In the genomic region with DNA sequence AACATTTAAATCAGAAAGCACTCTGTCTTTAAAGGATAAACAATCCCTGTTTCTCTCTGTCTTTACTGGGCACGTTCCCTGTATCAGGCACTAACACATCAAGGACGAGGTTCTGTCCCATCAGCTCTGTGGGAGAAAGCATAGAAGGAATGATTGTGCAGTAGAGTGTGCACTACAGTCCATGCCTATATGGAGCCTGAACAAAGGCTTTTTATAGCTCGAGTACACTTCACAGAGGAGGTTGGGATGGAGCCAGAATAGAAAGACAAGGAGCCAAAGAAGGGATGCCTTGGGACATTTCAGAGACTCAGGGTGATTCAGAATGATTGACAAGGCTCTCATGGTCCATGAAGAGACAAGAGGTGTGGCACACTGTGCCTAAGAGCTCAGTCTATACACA, we compare ENCODE assay signal across 18 mouse cellular contexts.
DNase-seq lines count a peak whose midpoint lies in the region; ATAC-seq and TF ChIP-seq lines count a peak whose summit lies in the region.
"Had no signal": no experiment of that assay in that cellular context is flagged by ENCODE, and none has a peak within 500 bp of the region (broad histone marks: within the 10 kb centered on the region; RNA-seq: fewer than 3 reads in every experiment).

No protein-coding gene starts in this region.

- ATAC-seq in forebrain, embryonic 11.5 days (replicated peaks; ENCODE audit: low FRiP score) = 0 out of 2 replicates have a peak, but pooled peaks have one; percentile 21
- ATAC-seq in heart, embryonic 13.5 days (ENCODE audit: extremely low read depth, insufficient number of reproducible peaks, low FRiP score, low TSS enrichment) = no peak
- ATAC-seq in hindbrain, postnatal 0 days = peak; percentile 56
- no peak for ATAC-seq in hindbrain, embryonic 11.5 days (ENCODE audit: low FRiP score)
- ATAC-seq in forebrain, embryonic 16.5 days = 0 out of 2 replicates have a peak, but pooled peaks have one; percentile 20
- ATAC-seq: intestine, embryonic 16.5 days; lung, postnatal 0 days had no signal

- H3K27ac ChIP-seq in forebrain, embryonic 11.5 days (ENCODE audit: low read depth, low read length) = no peak overlapping the region
- H3K27ac ChIP-seq in forebrain, embryonic 10.5 days = no peak overlapping the region
- peak overlapping the region; percentile 70 for H3K27ac ChIP-seq in heart, embryonic 13.5 days (replicated peaks)
- H3K27ac ChIP-seq in hindbrain, postnatal 0 days = no peak overlapping the region
- H3K27ac ChIP-seq in hindbrain, embryonic 11.5 days (ENCODE audit: low read depth, low read length) = no peak overlapping the region
- H3K27ac ChIP-seq in forebrain, embryonic 16.5 days (ENCODE audit: low read length) = no peak overlapping the region
- H3K27ac ChIP-seq: hindbrain, embryonic 15.5 days; layer of hippocampus, adult 2 months; midbrain, embryonic 10.5 days had no signal

- no peak for TF ChIP-seq CTCF in hindbrain, postnatal 0 days (IDR thresholded peaks at IDR 0.05; ENCODE audit: low read depth)

- WGBS in forebrain, embryonic 11.5 days = 51% methylated on average over 3 of the region's 3 CpGs
- 71% methylated on average over 3 of the region's 3 CpGs for WGBS in forebrain, embryonic 10.5 days
- WGBS in heart, embryonic 13.5 days = 27% methylated on average over 3 of the region's 3 CpGs
- WGBS in hindbrain, postnatal 0 days = 30% methylated on average over 3 of the region's 3 CpGs
- WGBS in hindbrain, embryonic 11.5 days = 48% methylated on average over 3 of the region's 3 CpGs
- WGBS in forebrain, embryonic 16.5 days = 8% methylated on average over 3 of the region's 3 CpGs

- no peak overlapping the region for H3K9ac ChIP-seq in forebrain, embryonic 11.5 days (ENCODE audit: low read length)
- H3K9ac ChIP-seq in heart, embryonic 13.5 days = no peak overlapping the region
- H3K9ac ChIP-seq in hindbrain, postnatal 0 days (replicated peaks; ENCODE audit: low read length) = no peak overlapping the region
- no peak overlapping the region for H3K9ac ChIP-seq in hindbrain, embryonic 11.5 days (ENCODE audit: low read depth, low read length)
- no peak overlapping the region for H3K9ac ChIP-seq in forebrain, embryonic 16.5 days (replicated peaks; ENCODE audit: low read depth, low read length)
- H3K9ac ChIP-seq: hindbrain, embryonic 15.5 days had no signal

- no peak overlapping the region for H3K4me2 ChIP-seq in forebrain, embryonic 11.5 days (ENCODE audit: low read depth, low read length, severe bottlenecking)
- H3K4me2 ChIP-seq in heart, embryonic 13.5 days = no peak overlapping the region
- H3K4me2 ChIP-seq in hindbrain, postnatal 0 days (ENCODE audit: low read depth, low read length) = no peak overlapping the region
- no peak overlapping the region for H3K4me2 ChIP-seq in hindbrain, embryonic 11.5 days (replicated peaks; ENCODE audit: low read depth, low read length)
- H3K4me2 ChIP-seq in forebrain, embryonic 16.5 days (ENCODE audit: low read length) = no peak overlapping the region
- H3K4me2 ChIP-seq: hindbrain, embryonic 15.5 days had no signal

- no peaks in the 10 kb centered on the region for H3K4me1 ChIP-seq in forebrain, embryonic 11.5 days (replicated peaks; ENCODE audit: control insufficient read depth, insufficient read depth, low read length)
- H3K4me1 ChIP-seq in forebrain, embryonic 10.5 days = no peaks in the 10 kb centered on the region
- peaks cover 45% of the 10 kb centered on the region for H3K4me1 ChIP-seq in heart, embryonic 13.5 days
- H3K4me1 ChIP-seq in hindbrain, postnatal 0 days (ENCODE audit: insufficient read depth, low read length) = no peaks in the 10 kb centered on the region
- H3K4me1 ChIP-seq in hindbrain, embryonic 11.5 days (replicated peaks; ENCODE audit: control insufficient read depth, insufficient read depth, low read length) = no peaks in the 10 kb centered on the region
- H3K4me1 ChIP-seq in forebrain, embryonic 16.5 days (replicated peaks; ENCODE audit: control insufficient read depth, insufficient read depth, low read length) = peaks cover 4% of the 10 kb centered on the region; the same call in 1 of the 2 replicates
- H3K4me1 ChIP-seq: hindbrain, embryonic 15.5 days; midbrain, embryonic 10.5 days had no signal

- H3K4me3 ChIP-seq in forebrain, embryonic 11.5 days (ENCODE audit: low read depth, low read length) = no peak overlapping the region
- H3K4me3 ChIP-seq in forebrain, embryonic 10.5 days = no peak overlapping the region
- H3K4me3 ChIP-seq in heart, embryonic 13.5 days = no peak overlapping the region
- H3K4me3 ChIP-seq in hindbrain, postnatal 0 days (ENCODE audit: low read length) = no peak overlapping the region
- H3K4me3 ChIP-seq in hindbrain, embryonic 11.5 days (ENCODE audit: low read depth, low read length) = no peak overlapping the region
- H3K4me3 ChIP-seq in forebrain, embryonic 16.5 days (replicated peaks; ENCODE audit: low read length) = no peak overlapping the region
- H3K4me3 ChIP-seq: hindbrain, embryonic 15.5 days; layer of hippocampus, adult 2 months; midbrain, embryonic 10.5 days had no signal

- H3K36me3 ChIP-seq in forebrain, embryonic 11.5 days (ENCODE audit: control insufficient read depth, insufficient read depth, low read length) = no peaks in the 10 kb centered on the region
- no peaks in the 10 kb centered on the region for H3K36me3 ChIP-seq in forebrain, embryonic 10.5 days (replicated peaks)
- no peaks in the 10 kb centered on the region for H3K36me3 ChIP-seq in heart, embryonic 13.5 days
- no peaks in the 10 kb centered on the region for H3K36me3 ChIP-seq in hindbrain, postnatal 0 days (ENCODE audit: insufficient read depth, low read length)
- no peaks in the 10 kb centered on the region for H3K36me3 ChIP-seq in hindbrain, embryonic 11.5 days (ENCODE audit: control insufficient read depth, insufficient read depth, low read length)
- no peaks in the 10 kb centered on the region for H3K36me3 ChIP-seq in forebrain, embryonic 16.5 days (ENCODE audit: control insufficient read depth, insufficient read depth)
- H3K36me3 ChIP-seq: hindbrain, embryonic 15.5 days; midbrain, embryonic 10.5 days had no signal

- no peaks in the 10 kb centered on the region; the same call in 1 of the 2 replicates for H3K9me3 ChIP-seq in forebrain, embryonic 11.5 days (ENCODE audit: control insufficient read depth, low read length)
- no peaks in the 10 kb centered on the region for H3K9me3 ChIP-seq in forebrain, embryonic 10.5 days
- H3K9me3 ChIP-seq in heart, embryonic 13.5 days = peaks cover 5% of the 10 kb centered on the region; the same call in 1 of the 2 replicates
- no peaks in the 10 kb centered on the region for H3K9me3 ChIP-seq in hindbrain, postnatal 0 days (ENCODE audit: low read length)
- no peaks in the 10 kb centered on the region for H3K9me3 ChIP-seq in hindbrain, embryonic 11.5 days (ENCODE audit: control insufficient read depth, low read length)
- no peaks in the 10 kb centered on the region for H3K9me3 ChIP-seq in forebrain, embryonic 16.5 days (ENCODE audit: control insufficient read depth, low read length)
- H3K9me3 ChIP-seq: hindbrain, embryonic 15.5 days had no signal

- H3K27me3 ChIP-seq in forebrain, embryonic 11.5 days (ENCODE audit: control insufficient read depth, insufficient read depth, low read length) = no peaks in the 10 kb centered on the region
- H3K27me3 ChIP-seq in forebrain, embryonic 10.5 days (ENCODE audit: poor library complexity, severe bottlenecking) = no peaks in the 10 kb centered on the region
- H3K27me3 ChIP-seq in heart, embryonic 13.5 days (replicated peaks) = no peaks in the 10 kb centered on the region
- H3K27me3 ChIP-seq in hindbrain, postnatal 0 days (ENCODE audit: insufficient read depth, low read length) = no peaks in the 10 kb centered on the region
- H3K27me3 ChIP-seq in hindbrain, embryonic 11.5 days (ENCODE audit: control insufficient read depth, insufficient read depth, low read length) = no peaks in the 10 kb centered on the region
- no peaks in the 10 kb centered on the region for H3K27me3 ChIP-seq in forebrain, embryonic 16.5 days (replicated peaks; ENCODE audit: control insufficient read depth, insufficient read depth, low read length)
- H3K27me3 ChIP-seq: hindbrain, embryonic 15.5 days had no signal

- intact Hi-C loops in heart, postnatal 25 days (cut with DNase I) = no loop called here

- no peak for DNase-seq in forebrain, embryonic 11.5 days (ENCODE audit: low spot score)
- DNase-seq in forebrain, embryonic 10.5 days (ENCODE audit: extremely low spot score, low spot score) = no peak
- DNase-seq in heart, postnatal 25 days (ENCODE audit: low spot score) = no peak
- peak; percentile 17 for DNase-seq in hindbrain, postnatal 0 days (ENCODE audit: low spot score)
- DNase-seq in hindbrain, embryonic 11.5 days (ENCODE audit: low spot score) = no peak
- no peak for DNase-seq in thymus, postnatal 25 days
- DNase-seq: adrenal gland, postnatal 14 days; cerebellum, adult 9-10 months; kidney, postnatal 25 days; layer of hippocampus, postnatal 36 days; thymus, adult 2 months had no signal

Comparison
In these comparisons a context has a peak if more than half of its experiments do, and no peak if none do; other contexts are left out.
1. ATAC-seq: peak in forebrain, embryonic 11.5 days (single experiment), hindbrain, postnatal 0 days (single experiment) and forebrain, embryonic 16.5 days (single experiment); none in heart, embryonic 13.5 days (single experiment) and hindbrain, embryonic 11.5 days (single experiment).